Mouse (Mus musculus) yolk sac, embryonic 10.5 days (tissue): ENCODE measurements around the gene Tmprss2.
A peak's percentile ranks its signal among the peaks of the same experiment; 100 is the strongest.
"Not testable (repeated sequence)": the region's sequence is repeated elsewhere in the genome, so short reads cannot be mapped to it uniquely, and the experiment has no call there.

Experiments used
- DNase-seq: peaks from one replicate; pipeline ENCODE4 v3.0.0-alpha.2; 2017; ENCODE audit warnings: low spot score

Tmprss2 gene

GRCm38 (mm10) chr16:97582876-97583275, 28.1 kb downstream of the Tmprss2 start:
- not testable (repeated sequence) for DNase-seq

GRCm38 (mm10) chr16:97569426-97569825, 41.6 kb downstream of the Tmprss2 start:
- DNase-seq, result no peak

- no peak for DNase-seq
Measured at GRCm38 (mm10) chr16:97568662-97569061, 42.3 kb downstream of the Tmprss2 start.

DNA sequence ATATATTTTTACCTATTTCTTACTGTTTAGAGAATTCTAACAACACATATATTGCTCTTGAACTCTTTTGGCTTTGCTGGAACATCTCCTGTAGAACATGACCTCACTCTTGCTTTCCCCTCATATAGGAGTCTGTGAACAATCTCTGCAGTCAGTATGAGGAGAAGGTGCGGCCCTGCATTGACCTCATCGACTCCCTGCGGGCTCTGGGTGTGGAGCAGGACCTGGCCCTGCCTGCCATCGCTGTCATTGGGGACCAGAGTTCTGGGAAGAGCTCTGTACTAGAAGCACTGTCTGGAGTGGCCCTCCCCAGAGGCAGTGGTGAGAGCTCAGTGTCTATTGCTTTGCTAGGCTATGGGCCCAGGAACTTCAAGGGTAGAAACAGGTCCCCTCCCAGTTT, 66.7 kb downstream of the Tmprss2 start:
- DNase-seq, result no peak

- DNase-seq, result no peak
Measured at GRCm38 (mm10) chr16:97536859-97537258, 74.1 kb downstream of the Tmprss2 start.

DNA sequence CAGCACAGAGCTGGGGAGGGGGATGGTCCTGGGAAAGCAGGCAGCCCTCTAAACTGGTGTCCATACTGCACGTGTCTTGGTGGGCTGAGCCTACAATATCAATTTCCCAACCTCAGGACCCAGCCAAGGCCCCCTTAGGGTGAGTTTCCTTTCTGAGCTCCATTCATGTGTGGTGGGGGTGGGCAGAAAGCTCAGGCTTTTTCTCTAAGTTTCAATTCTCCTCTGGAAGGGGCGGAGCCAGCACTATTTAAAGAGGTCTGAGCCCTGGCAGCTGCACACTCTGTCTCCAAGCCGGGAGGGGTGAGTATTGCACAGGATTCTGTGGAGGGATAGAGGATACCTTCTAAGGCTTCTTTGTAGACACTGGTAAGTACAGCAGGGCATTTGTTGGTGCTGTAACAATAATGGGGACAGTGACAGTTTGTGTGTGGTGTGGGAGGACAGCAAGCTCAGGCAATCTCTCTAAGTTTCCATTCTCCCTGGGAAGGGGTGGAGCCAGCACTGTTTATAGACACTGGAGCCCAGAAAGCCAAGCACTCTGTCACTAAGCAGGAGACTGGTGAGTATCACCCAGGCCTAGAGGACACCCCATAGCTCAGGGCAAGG, 75.1 kb downstream of the Tmprss2 start:
- peak; percentile 73 for DNase-seq

DNA sequence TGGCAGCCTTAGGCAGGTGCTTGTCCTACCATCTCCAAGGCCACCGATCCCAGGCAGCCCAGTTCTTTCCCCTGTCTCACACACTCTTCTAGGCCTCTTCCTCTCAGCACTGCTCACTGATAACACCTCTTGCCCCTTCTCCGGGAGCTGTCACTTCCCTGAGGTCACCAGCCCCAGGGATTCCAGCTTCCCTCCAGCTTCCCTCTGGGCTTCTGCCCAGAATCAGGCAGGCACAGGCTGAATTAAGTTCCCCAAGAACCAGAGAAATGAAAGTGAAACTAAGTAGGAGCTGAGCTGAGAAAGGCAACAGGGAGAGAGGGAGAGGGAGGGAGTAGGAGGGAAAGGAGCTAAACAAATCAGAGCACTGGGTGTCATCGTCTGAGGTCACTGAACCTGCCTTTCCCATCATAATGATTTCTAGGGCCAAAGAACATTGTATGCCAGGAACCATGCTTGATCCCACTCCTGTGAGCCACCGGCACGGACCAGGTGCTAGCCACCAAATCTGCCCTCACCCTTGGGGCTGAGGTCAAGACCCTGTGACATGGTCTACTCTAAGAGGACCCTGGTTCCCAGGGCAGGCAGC, 76.0 kb downstream of the Tmprss2 start:
- peak; percentile 57 for DNase-seq

DNA sequence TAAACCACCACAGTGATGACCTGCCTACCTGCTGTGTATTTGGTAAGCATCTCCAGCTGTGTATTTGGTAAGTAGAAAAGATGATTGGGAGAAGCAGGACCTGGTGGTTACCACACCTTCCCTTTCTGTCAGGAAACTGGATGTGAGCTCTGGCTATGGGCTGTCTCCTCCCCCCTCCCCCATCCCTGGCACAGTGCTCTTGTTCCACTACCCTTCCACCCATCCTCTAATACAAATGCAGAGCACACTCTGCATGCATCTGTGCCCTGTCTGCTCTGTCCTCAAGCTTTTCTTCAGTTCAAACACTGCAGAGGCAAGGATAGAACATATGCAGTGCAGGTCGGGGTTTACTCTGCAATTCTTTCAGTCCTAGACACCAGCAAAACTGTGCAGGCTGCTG, 76.5 kb downstream of the Tmprss2 start:
- no peak for DNase-seq

- no peak for DNase-seq
Measured at GRCm38 (mm10) chr16:97533751-97534150, 77.2 kb downstream of the Tmprss2 start.

DNA sequence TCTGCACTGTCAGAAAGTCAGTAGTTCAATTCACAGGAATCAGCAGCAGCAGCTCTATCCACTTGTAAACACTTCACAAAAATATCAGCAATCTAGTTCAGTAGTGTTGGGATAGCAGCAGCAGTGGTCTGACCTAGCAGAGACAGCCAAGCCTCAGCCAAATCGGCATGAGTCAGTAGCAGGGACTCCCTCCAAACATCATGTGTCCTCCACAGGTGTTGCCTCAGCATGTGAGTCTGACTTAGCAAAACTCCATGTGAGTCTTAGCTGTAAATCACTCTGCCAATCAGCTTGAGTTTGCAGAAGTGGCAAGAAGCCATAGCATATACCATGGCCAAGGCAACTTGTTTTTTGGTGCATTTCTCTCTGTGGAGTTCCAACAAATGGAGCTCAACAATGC, 77.9 kb downstream of the Tmprss2 start:
- DNase-seq, result no peak

- peak; percentile 71 for DNase-seq
Measured at GRCm38 (mm10) chr16:97529241-97529640, 81.8 kb downstream of the Tmprss2 start.

- peak; percentile 38 for DNase-seq
Measured at GRCm38 (mm10) chr16:97523024-97523423, 88.0 kb downstream of the Tmprss2 start.

GRCm38 (mm10) chr16:97521983-97522382, 89.0 kb downstream of the Tmprss2 start:
- no peak for DNase-seq

- no peak for DNase-seq
Measured at GRCm38 (mm10) chr16:97516341-97516740, 94.7 kb downstream of the Tmprss2 start.
